Mouse (Mus musculus): Measurements from ENCODE around the gene Tbc1d22a. TPM values are rescaled to one million over a fixed set of nuclear protein-coding genes. Genes with fewer than 3 reads are reported as not detected.

The Tbc1d22a gene
- polyA plus RNA-seq, 1 experiment: 54.8 TPM

- Histone ChIP-seq H3K4me3 (ENCODE audit: low read depth, low read length) (no peak overlapping the region), H3K4me1 (ENCODE audit: control insufficient read depth, insufficient read depth, insufficient read length, low read length) (no peaks in the 10 kb centered on the region), H3K36me3 (ENCODE audit: control insufficient read depth, insufficient read depth, low read length) (no peaks in the 10 kb centered on the region), H3K27ac (ENCODE audit: insufficient read depth, low read depth, low read length) (no peak overlapping the region), H3K27me3 (ENCODE audit: control insufficient read depth, insufficient read depth, low read length) (no peaks in the 10 kb centered on the region)
- no peak for TF ChIP-seq POLR2A (IDR thresholded peaks at IDR 0.05; ENCODE audit: low read depth, low read length)
- TF ChIP-seq CTCF (IDR thresholded peaks at IDR 0.05; ENCODE audit: extremely low read depth, insufficient read length, insufficient replicate concordance, low read depth, low read length): no peak
- 92% methylated on average over 5 of the region's 5 CpGs for WGBS
These were observed 169.0 kb downstream of the Tbc1d22a start for GRCm38 (mm10) chr15:86383278-86383677.

GRCm38 (mm10) chr15:86385436-86385835 is 171.2 kb downstream of the Tbc1d22a start:
- 79% methylated on average over 2 of the region's 2 CpGs for WGBS
- Histone ChIP-seq H3K4me1 (ENCODE audit: control insufficient read depth, insufficient read depth, insufficient read length, low read length) (no peaks in the 10 kb centered on the region), H3K36me3 (ENCODE audit: control insufficient read depth, insufficient read depth, low read length) (no peaks in the 10 kb centered on the region), H3K27ac (ENCODE audit: insufficient read depth, low read depth, low read length) (no peak overlapping the region), H3K4me3 (ENCODE audit: low read depth, low read length) (no peak overlapping the region), H3K27me3 (ENCODE audit: control insufficient read depth, insufficient read depth, low read length) (no peaks in the 10 kb centered on the region)
- TF ChIP-seq POLR2A (IDR thresholded peaks at IDR 0.05; ENCODE audit: low read depth, low read length) (no peak), CTCF (IDR thresholded peaks at IDR 0.05; ENCODE audit: extremely low read depth, insufficient read length, insufficient replicate concordance, low read depth, low read length) (no peak)

- TF ChIP-seq POLR2A (IDR thresholded peaks at IDR 0.05; ENCODE audit: low read depth, low read length): no peak
- no peak for TF ChIP-seq CTCF (IDR thresholded peaks at IDR 0.05; ENCODE audit: extremely low read depth, insufficient read length, insufficient replicate concordance, low read depth, low read length)
- H3K27me3 ChIP-seq (ENCODE audit: control insufficient read depth, insufficient read depth, low read length): no peaks in the 10 kb centered on the region
- H3K36me3 ChIP-seq (ENCODE audit: control insufficient read depth, insufficient read depth, low read length): peaks cover 5% of the 10 kb centered on the region; the same call in 1 of the 2 replicates
- H3K4me1 ChIP-seq (ENCODE audit: control insufficient read depth, insufficient read depth, insufficient read length, low read length): no peaks in the 10 kb centered on the region; the same call in 1 of the 2 replicates
- 86% methylated on average over 8 of the region's 8 CpGs for WGBS
- H3K27ac ChIP-seq (ENCODE audit: insufficient read depth, low read depth, low read length): no peak overlapping the region
- no peak overlapping the region for H3K4me3 ChIP-seq (ENCODE audit: low read depth, low read length)
These were observed 172.1 kb downstream of the Tbc1d22a start for GRCm38 (mm10) chr15:86386325-86386724.

- TF ChIP-seq CTCF (IDR thresholded peaks at IDR 0.05; ENCODE audit: extremely low read depth, insufficient read length, insufficient replicate concordance, low read depth, low read length) (no peak), POLR2A (IDR thresholded peaks at IDR 0.05; ENCODE audit: low read depth, low read length) (no peak)
- WGBS: 48% methylated on average over 3 of the region's 3 CpGs
- H3K27me3 ChIP-seq (ENCODE audit: control insufficient read depth, insufficient read depth, low read length): no peaks in the 10 kb centered on the region
- no peak overlapping the region for H3K4me3 ChIP-seq (ENCODE audit: low read depth, low read length)
- no peak overlapping the region for H3K27ac ChIP-seq (ENCODE audit: insufficient read depth, low read depth, low read length)
- H3K4me1 ChIP-seq (ENCODE audit: control insufficient read depth, insufficient read depth, insufficient read length, low read length): no peaks in the 10 kb centered on the region; the same call in 1 of the 2 replicates
- H3K36me3 ChIP-seq (ENCODE audit: control insufficient read depth, insufficient read depth, low read length): peaks cover 7% of the 10 kb centered on the region
These were observed 174.3 kb downstream of the Tbc1d22a start for GRCm38 (mm10) chr15:86388597-86388996.

GRCm38 (mm10) chr15:86404866-86405265 is 190.6 kb downstream of the Tbc1d22a start:
- Histone ChIP-seq H3K27ac (ENCODE audit: insufficient read depth, low read depth, low read length) (no peak overlapping the region), H3K4me1 (ENCODE audit: control insufficient read depth, insufficient read depth, insufficient read length, low read length) (no peaks in the 10 kb centered on the region), H3K4me3 (ENCODE audit: low read depth, low read length) (no peak overlapping the region), H3K27me3 (ENCODE audit: control insufficient read depth, insufficient read depth, low read length) (no peaks in the 10 kb centered on the region), H3K36me3 (ENCODE audit: control insufficient read depth, insufficient read depth, low read length) (no peaks in the 10 kb centered on the region)
- TF ChIP-seq POLR2A (IDR thresholded peaks at IDR 0.05; ENCODE audit: low read depth, low read length) (no peak), CTCF (IDR thresholded peaks at IDR 0.05; ENCODE audit: extremely low read depth, insufficient read length, insufficient replicate concordance, low read depth, low read length) (no peak)
- 80% methylated on average over 5 of the region's 5 CpGs for WGBS

GRCm38 (mm10) chr15:86405527-86405926 is 191.3 kb downstream of the Tbc1d22a start:
- Histone ChIP-seq H3K27me3 (ENCODE audit: control insufficient read depth, insufficient read depth, low read length) (no peaks in the 10 kb centered on the region), H3K27ac (ENCODE audit: insufficient read depth, low read depth, low read length) (no peak overlapping the region), H3K36me3 (ENCODE audit: control insufficient read depth, insufficient read depth, low read length) (no peaks in the 10 kb centered on the region), H3K4me1 (ENCODE audit: control insufficient read depth, insufficient read depth, insufficient read length, low read length) (no peaks in the 10 kb centered on the region), H3K4me3 (ENCODE audit: low read depth, low read length) (no peak overlapping the region)
- 12% methylated on average over 4 of the region's 4 CpGs for WGBS
- TF ChIP-seq CTCF (IDR thresholded peaks at IDR 0.05; ENCODE audit: extremely low read depth, insufficient read length, insufficient replicate concordance, low read depth, low read length) (peak; percentile 87), POLR2A (IDR thresholded peaks at IDR 0.05; ENCODE audit: low read depth, low read length) (no peak)

GRCm38 (mm10) chr15:86409352-86409751 is 195.1 kb downstream of the Tbc1d22a start:
- Histone ChIP-seq H3K27ac (ENCODE audit: insufficient read depth, low read depth, low read length) (no peak overlapping the region), H3K27me3 (ENCODE audit: control insufficient read depth, insufficient read depth, low read length) (no peaks in the 10 kb centered on the region), H3K36me3 (ENCODE audit: control insufficient read depth, insufficient read depth, low read length) (no peaks in the 10 kb centered on the region), H3K4me3 (ENCODE audit: low read depth, low read length) (no peak overlapping the region), H3K4me1 (ENCODE audit: control insufficient read depth, insufficient read depth, insufficient read length, low read length) (no peaks in the 10 kb centered on the region)
- TF ChIP-seq POLR2A (IDR thresholded peaks at IDR 0.05; ENCODE audit: low read depth, low read length) (no peak), CTCF (IDR thresholded peaks at IDR 0.05; ENCODE audit: extremely low read depth, insufficient read length, insufficient replicate concordance, low read depth, low read length) (peak; percentile 20; the same call in 1 of the 2 replicates)
- WGBS: 84% methylated on average over 5 of the region's 5 CpGs
